Mouse (Mus musculus) small intestine, adult 2 months (tissue): Measurements from ENCODE around the gene Dhrs2. TPM values are rescaled to one million over a fixed set of nuclear protein-coding genes. Genes with fewer than 3 reads are reported as not detected.

ENCODE experiments used
- H3K27ac ChIP-seq: fragments of 200-500 bp; 2 replicates; pipeline ENCODE4 v1.5.1; 2012; ENCODE audit warnings: low read depth, low read length, control low read depth, inconsistent platforms; ENCODE audit not compliant: insufficient read depth
- H3K27me3 ChIP-seq: fragments of 200-500 bp; 2 replicates; pipeline ENCODE4 v1.6.1; 2012; ENCODE audit warnings: mild to moderate bottlenecking, moderate library complexity, low read length, inconsistent platforms; ENCODE audit not compliant: control insufficient read depth, insufficient read depth
- H3K36me3 ChIP-seq: fragments of 200-500 bp; 2 replicates; pipeline ENCODE4 v1.6.1; 2012; ENCODE audit warnings: mild to moderate bottlenecking, low read length, control low read depth, inconsistent platforms; ENCODE audit not compliant: control insufficient read depth, insufficient read depth
- H3K4me1 ChIP-seq: fragments of 200-500 bp; 2 replicates; pipeline ENCODE4 v1.6.1; 2012; ENCODE audit warnings: low read length, inconsistent platforms, mixed read lengths; ENCODE audit not compliant: control insufficient read depth, insufficient read depth, insufficient read length
- H3K4me3 ChIP-seq: fragments of 200-500 bp; 2 replicates; pipeline ENCODE4 v1.5.1; 2012; ENCODE audit warnings: low read depth, mild to moderate bottlenecking, control low read depth, inconsistent platforms, low read length, moderate library complexity
- CTCF ChIP-seq: fragments of 200-500 bp; IDR thresholded peaks from 2 replicates; pipeline ENCODE4 v1.5.1; 2012; ENCODE audit warnings: low read depth, mild to moderate bottlenecking, control low read depth, inconsistent platforms, low read length, moderate library complexity, mixed read lengths; ENCODE audit not compliant: insufficient replicate concordance, insufficient read length; ENCODE audit errors: extremely low read depth
- POLR2A ChIP-seq: fragments of 200-500 bp; IDR thresholded peaks from 2 replicates; pipeline ENCODE4 v1.6.1; 2012; ENCODE audit warnings: low read depth, mild to moderate bottlenecking, control low read depth, inconsistent platforms, low read length, moderate library complexity
- WGBS: fragments of 180-500 bp; shearing (Covaris S2); methylation state at CpG from one replicate; pipeline ENCODE4 v1.1.7; 2018; 5-methylcytosine and 5-hydroxymethylcytosine counted together
- polyA plus RNA-seq: library from polyadenylated mRNA; depleted of rRNA; stranded (reverse); fragments of >200 nt; gene quantifications from 2 replicates; pipeline ENCODE4 v1.2.3, GENCODE M21; 2012

Dhrs2 gene
- polyA plus RNA-seq, 1 experiment: not detected

DNA sequence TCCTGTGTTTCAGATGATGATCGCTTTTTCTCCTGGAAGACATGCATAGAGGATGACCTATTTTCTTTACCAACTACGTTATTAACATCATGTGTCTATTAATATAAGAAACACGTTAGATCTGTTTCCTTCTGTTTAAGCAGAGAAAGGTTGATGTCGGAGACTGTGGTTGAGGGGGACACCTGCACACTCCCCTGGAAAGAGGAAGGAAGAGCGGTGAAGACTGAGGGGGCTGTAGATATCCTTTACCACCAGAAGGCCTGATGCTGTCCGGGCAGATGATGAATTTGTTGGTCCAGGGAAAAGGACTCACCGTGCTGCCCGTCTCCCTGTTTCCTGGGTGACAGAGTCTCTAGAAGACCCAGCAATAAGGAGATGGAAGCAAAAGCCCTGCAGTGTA is 28.5 kb upstream of the Dhrs2 start:
- no peak for TF ChIP-seq POLR2A
- TF ChIP-seq CTCF: no peak
- 86% methylated on average over 8 of the region's 8 CpGs for WGBS
- H3K36me3 ChIP-seq: no peaks in the 10 kb centered on the region
- no peaks in the 10 kb centered on the region; the same call in 1 of the 2 replicates for H3K4me1 ChIP-seq
- H3K4me3 ChIP-seq: no peak overlapping the region
- no peaks in the 10 kb centered on the region for H3K27me3 ChIP-seq
- H3K27ac ChIP-seq: no peak overlapping the region

DNA sequence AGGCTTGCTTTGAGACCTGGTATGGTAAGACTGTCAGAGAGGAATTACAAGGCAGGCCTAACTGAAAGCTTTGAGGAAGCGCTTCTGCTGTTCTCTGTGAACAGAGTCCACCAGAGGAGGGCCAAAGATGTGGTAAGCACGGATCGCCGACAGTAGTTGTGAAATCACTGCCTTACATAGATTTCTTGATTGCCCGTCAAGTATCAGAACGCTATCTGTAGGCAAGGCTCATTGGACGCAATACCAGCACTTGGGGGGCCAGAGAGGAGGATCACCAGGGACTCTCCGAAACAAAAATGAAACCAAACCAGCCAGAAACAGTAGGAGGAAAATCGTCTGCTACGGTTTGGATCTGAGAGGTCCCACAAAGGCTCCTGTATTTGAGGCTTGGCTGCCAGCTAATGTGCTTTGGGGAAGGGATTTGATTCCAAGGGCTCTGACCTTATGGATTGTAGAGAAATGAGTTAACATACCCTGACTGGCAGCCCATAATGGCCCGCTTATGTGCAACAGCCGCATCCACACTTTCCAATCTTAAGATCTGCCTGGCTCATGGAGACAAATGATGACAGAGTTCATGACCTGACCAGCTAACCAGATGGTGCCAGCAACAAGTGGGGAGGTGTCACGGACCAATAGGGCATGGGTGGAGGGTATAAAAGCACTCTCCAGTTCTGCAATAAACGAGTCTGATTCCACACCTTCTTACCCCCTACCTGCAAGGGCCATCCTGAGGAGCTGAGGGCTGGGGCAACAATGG is 27.8 kb upstream of the Dhrs2 start:
- H3K4me3 ChIP-seq: peak overlapping the region; percentile 49
- 14% methylated on average over 14 of the region's 14 CpGs for WGBS
- no peaks in the 10 kb centered on the region; the same call in 1 of the 2 replicates for H3K4me1 ChIP-seq
- H3K36me3 ChIP-seq: no peaks in the 10 kb centered on the region
- TF ChIP-seq POLR2A (no peak), CTCF (no peak)
- no peak overlapping the region for H3K27ac ChIP-seq
- H3K27me3 ChIP-seq: no peaks in the 10 kb centered on the region

DNA sequence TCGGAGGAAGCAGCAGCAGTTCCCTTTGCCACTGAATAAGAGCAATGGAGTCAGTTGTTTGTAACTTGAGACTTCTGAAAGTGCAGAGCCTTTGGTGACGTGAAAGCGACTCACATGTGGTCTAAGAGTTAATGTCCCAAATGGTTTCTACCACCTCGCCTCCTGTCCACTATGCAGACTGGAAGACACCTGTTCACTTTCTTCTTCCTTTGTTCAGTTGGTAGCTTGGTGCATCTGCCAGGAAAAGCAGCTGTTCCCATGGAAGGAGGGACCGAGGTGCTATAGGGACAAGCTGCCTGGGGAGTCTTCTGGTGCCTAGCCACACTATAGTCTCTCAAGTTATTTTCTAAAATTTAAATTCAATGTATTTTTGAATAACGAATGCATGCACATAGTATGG is 27.0 kb upstream of the Dhrs2 start:
- Histone ChIP-seq H3K4me3 (no peak overlapping the region), H3K27me3 (no peaks in the 10 kb centered on the region), H3K27ac (no peak overlapping the region), H3K36me3 (no peaks in the 10 kb centered on the region), H3K4me1 (no peaks in the 10 kb centered on the region; the same call in 1 of the 2 replicates)
- no peak for TF ChIP-seq CTCF
- no peak for TF ChIP-seq POLR2A
- WGBS: 69% methylated on average over 6 of the region's 6 CpGs

DNA sequence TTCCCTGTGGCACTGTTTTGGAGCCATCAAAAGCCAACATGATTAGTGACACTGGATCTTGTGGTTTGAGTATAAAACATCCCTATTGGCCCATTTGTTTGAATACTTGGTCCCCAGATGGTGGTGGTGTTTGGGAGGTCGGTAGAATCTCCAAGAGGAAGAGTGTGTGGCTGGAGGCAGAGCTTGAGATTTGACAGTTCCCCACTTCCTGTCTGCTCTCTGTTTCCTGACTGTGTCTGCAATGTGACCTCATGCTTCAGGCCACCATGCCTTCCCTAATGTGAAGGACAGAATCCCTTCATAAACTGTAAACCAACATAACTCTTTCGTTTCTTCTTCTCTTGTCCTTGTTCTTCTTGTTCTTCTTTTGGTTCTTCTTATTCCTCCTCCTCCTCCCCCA is 24.7 kb upstream of the Dhrs2 start:
- H3K27me3 ChIP-seq: no peaks in the 10 kb centered on the region
- no peaks in the 10 kb centered on the region; the same call in 1 of the 2 replicates for H3K4me1 ChIP-seq
- H3K27ac ChIP-seq: no peak overlapping the region
- TF ChIP-seq POLR2A (no peak), CTCF (no peak)
- no peaks in the 10 kb centered on the region for H3K36me3 ChIP-seq
- no peak overlapping the region for H3K4me3 ChIP-seq
- WGBS: 46% methylated on average over 2 of the region's 2 CpGs

DNA sequence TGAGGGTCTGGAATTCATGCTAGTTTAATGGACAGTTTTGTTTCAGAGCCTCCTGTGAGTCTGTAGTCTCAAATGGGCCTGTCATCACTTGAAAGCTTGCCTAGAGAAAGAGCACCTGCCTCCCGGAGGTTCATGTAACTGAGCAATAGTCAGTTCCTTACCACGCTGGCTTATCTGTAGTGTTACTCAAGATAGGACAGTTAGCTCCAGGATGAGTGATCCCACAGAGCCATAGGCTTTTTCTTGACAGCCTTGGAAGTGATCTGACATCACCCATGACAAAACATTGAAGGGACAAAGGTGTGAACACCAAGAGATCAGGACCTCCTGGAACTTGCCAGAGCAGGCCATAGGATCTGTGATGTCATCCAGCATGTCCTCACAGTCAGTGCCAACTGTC is 23.6 kb upstream of the Dhrs2 start:
- Histone ChIP-seq H3K4me3 (no peak overlapping the region), H3K36me3 (no peaks in the 10 kb centered on the region), H3K27ac (no peak overlapping the region), H3K27me3 (no peaks in the 10 kb centered on the region), H3K4me1 (no peaks in the 10 kb centered on the region; the same call in 1 of the 2 replicates)
- 60% methylated on average over 2 of the region's 2 CpGs for WGBS
- TF ChIP-seq POLR2A (no peak), CTCF (no peak)

DNA sequence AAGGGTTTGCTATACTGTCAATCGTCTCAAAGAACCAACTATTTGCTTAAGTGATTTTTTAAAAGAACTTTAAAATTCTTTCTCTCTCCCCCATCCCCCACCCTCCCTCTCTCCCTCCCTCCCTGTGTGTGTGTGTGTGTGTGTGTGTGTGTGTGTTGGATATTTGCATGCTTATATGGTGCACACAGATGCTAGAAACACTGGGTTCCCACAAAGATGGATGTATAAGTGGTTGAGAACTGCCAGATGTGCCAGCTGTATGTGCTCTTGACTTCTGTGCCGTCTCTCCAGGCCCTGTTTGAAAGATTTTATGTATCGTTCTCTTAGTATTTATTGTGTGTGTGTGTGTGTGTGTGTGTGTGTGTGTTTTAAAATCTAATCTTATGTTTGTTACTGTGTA is 17.3 kb upstream of the Dhrs2 start:
- 71% methylated on average over 3 of the region's 3 CpGs for WGBS
- TF ChIP-seq POLR2A: no peak
- TF ChIP-seq CTCF: no peak
- Histone ChIP-seq H3K27me3 (no peaks in the 10 kb centered on the region), H3K4me1 (no peaks in the 10 kb centered on the region), H3K36me3 (no peaks in the 10 kb centered on the region), H3K4me3 (no peak overlapping the region), H3K27ac (no peak overlapping the region)

DNA sequence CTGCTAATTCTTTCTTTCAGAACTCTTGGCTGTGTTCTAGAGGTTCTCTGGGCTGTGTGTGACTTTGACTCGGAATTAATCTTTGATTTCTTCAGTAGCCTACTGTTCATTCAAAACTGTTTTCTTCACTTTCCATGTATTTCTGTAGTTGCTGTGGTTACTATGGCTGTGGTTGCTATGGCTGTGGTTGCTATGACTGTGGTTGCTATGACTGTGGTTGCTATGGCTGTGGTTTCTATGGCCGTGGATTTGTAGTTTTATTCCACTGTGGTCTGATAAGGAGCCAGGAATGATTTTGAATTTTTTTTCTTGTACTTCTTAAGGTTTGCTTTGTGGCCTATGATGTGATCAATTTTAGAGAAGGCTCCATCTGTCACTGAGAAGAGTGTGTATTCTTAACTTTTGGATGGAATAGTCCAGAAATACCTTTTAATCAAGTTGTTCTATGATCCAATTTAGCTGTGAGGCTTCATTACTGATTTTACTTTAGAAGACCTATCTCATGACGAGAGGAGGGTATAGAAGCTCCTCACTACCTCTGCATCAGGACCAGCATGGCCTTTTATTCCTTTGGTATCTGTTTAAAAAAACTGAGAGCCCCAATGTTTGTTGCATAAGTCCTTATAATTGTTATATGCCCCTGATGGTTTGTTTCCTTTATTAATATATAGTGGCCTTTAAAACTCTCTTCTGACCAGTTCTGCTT is 16.6 kb upstream of the Dhrs2 start:
- TF ChIP-seq POLR2A (no peak), CTCF (no peak)
- Histone ChIP-seq H3K27me3 (no peaks in the 10 kb centered on the region), H3K4me1 (no peaks in the 10 kb centered on the region), H3K27ac (no peak overlapping the region), H3K36me3 (no peaks in the 10 kb centered on the region), H3K4me3 (no peak overlapping the region)
- 51% methylated on average over 3 of the region's 3 CpGs for WGBS
